Mouse (Mus musculus) gastrocnemius, postnatal 4 days (tissue): ENCODE results near the gene Cerkl. TPM values are rescaled to one million over a fixed set of nuclear protein-coding genes. Genes with fewer than 3 reads are reported as not detected.

ENCODE experiments used
- DNase-seq, 2 experiments: peaks; one replicate each; pipeline ENCODE4 v3.0.0; 2021 to 2022; ENCODE audit warnings: low spot score in 2 of 2, mixed read lengths in 2 of 2
- total RNA-seq, 2 experiments: library from RNA; stranded (reverse); gene quantifications; 2 replicates each; pipeline ENCODE4 v1.2.3; 2021

The Cerkl gene
- total RNA-seq, 2 experiments from 2014 or later = 0.86 to 1.2 TPM

GRCm38 (mm10) chr2:79443861-79444620 is 12.5 kb downstream of the Cerkl start:
- DNase-seq = no peak

- no peak for DNase-seq
Measured at GRCm38 (mm10) chr2:79443401-79443800, 13.2 kb downstream of the Cerkl start.

- DNase-seq = no peak
Measured at GRCm38 (mm10) chr2:79442906-79443305, 13.7 kb downstream of the Cerkl start.

- DNase-seq = no peak
Measured at GRCm38 (mm10) chr2:79442227-79442626, 14.4 kb downstream of the Cerkl start.

GRCm38 (mm10) chr2:79430061-79430460 is 26.5 kb downstream of the Cerkl start:
- no peak for DNase-seq

GRCm38 (mm10) chr2:79429650-79430049 is 26.9 kb downstream of the Cerkl start:
- DNase-seq = no peak

- no peak for DNase-seq
Measured at GRCm38 (mm10) chr2:79429108-79429507, 27.5 kb downstream of the Cerkl start.

GRCm38 (mm10) chr2:79428569-79429104 is 27.9 kb downstream of the Cerkl start:
- DNase-seq = no peak

- DNase-seq = no peak
Measured at GRCm38 (mm10) chr2:79428022-79428421, 28.6 kb downstream of the Cerkl start.

GRCm38 (mm10) chr2:79421696-79422095 is 34.9 kb downstream of the Cerkl start:
- DNase-seq = no peak

GRCm38 (mm10) chr2:79414505-79414904 is 42.1 kb downstream of the Cerkl start:
- no peak for DNase-seq

GRCm38 (mm10) chr2:79410903-79411255 is 45.7 kb downstream of the Cerkl start:
- no peak for DNase-seq

GRCm38 (mm10) chr2:79410247-79410902 is 46.2 kb downstream of the Cerkl start:
- no peak for DNase-seq

- no peak for DNase-seq
Measured at GRCm38 (mm10) chr2:79405661-79406405, 50.8 kb downstream of the Cerkl start.

GRCm38 (mm10) chr2:79400045-79400444 is 56.5 kb downstream of the Cerkl start:
- no peak for DNase-seq

GRCm38 (mm10) chr2:79399234-79400000 is 57.2 kb downstream of the Cerkl start:
- DNase-seq = no peak

- no peak for DNase-seq
Measured at GRCm38 (mm10) chr2:79398831-79399230, 57.8 kb downstream of the Cerkl start.

GRCm38 (mm10) chr2:79398343-79398742 is 58.2 kb downstream of the Cerkl start:
- DNase-seq = no peak

GRCm38 (mm10) chr2:79397107-79397506 is 59.5 kb downstream of the Cerkl start:
- DNase-seq = no peak

- no peak for DNase-seq
Measured at GRCm38 (mm10) chr2:79379087-79380041, 77.2 kb downstream of the Cerkl start.
